Mouse (Mus musculus) left cerebral cortex, adult 6 months (tissue): ENCODE results near the gene Atg101. TPM values are rescaled to one million over a fixed set of nuclear protein-coding genes. Genes with fewer than 3 reads are reported as not detected.

Source experiments
- long read RNA-seq, 2 experiments: library from polyadenylated mRNA; unstranded; transcript quantifications; one replicate each; pipeline ENCODE4 v2.0.0; 2019 to 2020
- polyA plus RNA-seq: library from polyadenylated mRNA; unstranded; fragments of <200 nt; fragmentation: Nextera tagmentation; gene quantifications from 2 replicates; pipeline ENCODE4 v1.2.3, GENCODE M21; 2021

The Atg101 gene
- 65.5 and 70.6 TPM in 2 replicates for polyA plus RNA-seq
- long read RNA-seq, experiment 1, transcript Atg101-201 (3 exons, 1,270 nt) = major isoform, 138 of 140 reads
- long read RNA-seq, experiment 1, partial matches to known transcripts = 0 of 140 reads
- long read RNA-seq, experiment 1, other reads (novel, unspliced or antisense) = 2 of 140 reads
- long read RNA-seq, experiment 2, transcript Atg101-201 (3 exons, 1,270 nt) = major isoform, 89 of 97 reads
- long read RNA-seq, experiment 2, partial matches to known transcripts = 4 of 97 reads
- long read RNA-seq, experiment 2, other reads (novel, unspliced or antisense) = 1 of 97 reads

DNA sequence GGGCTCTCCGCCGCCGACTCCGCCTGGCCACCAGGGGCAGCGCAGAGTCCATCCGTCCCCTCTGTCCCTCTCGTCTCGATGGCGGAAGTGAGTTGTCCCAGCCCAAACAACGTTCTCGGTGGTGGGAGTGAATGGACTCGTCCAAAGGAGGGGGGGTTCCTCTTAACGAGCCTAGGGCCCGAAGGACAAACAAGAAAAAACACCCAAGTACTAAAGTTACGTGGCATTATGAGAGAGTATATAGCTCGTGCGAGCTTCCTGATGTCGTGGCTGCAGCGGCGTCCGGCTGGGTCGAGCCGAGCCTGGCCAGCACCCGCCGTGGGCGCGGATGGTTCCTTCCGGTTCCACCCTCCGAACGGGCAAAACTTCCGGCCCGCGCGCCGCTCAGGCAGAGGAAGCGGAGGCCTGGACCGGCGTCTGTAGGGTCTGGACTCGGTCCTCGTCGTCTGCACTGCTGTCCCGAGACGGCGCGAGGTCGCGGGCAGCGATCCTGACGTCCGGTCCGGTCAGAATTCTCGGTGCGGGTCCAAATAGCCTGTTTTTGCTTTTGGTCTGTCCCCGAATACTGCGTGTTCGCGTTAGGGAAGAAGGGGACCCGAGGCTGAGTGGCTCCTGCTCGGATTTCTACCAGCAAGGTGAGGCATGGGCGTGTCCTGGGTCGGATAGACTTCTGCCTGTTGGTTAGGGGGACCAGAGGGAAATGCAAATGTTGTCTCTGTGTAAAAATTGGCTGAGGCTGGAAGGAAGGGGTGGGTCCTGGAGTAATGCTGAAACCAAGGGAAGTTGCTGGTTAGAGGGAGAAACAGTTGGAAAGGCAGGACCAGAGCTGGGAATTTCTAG, at the start of gene Atg101:
Gene Atg101, plus strand, starts transcription at position 362 of the 840 bp plus-strand sequence.

GRCm38 (mm10) chr15:101253886-101254795, 29.9 kb upstream of the Atg101 start, which contains the start of gene Nr4a1:
Gene Nr4a1 (plus strand): TSS chr15:101254269.

GRCm38 (mm10) chr15:101293025-101293621, 9.1 kb downstream of the Atg101 start, which contains the start of gene 6030408B16Rik:
Gene 6030408B16Rik (plus strand): TSS chr15:101293212.

Other genes starting within 250 kb of the Atg101 start
- gene Gm47841, start 236.9 kb upstream of the Atg101 start, polyA plus RNA-seq = not detected in 2 replicates
- gene Fignl2, start 205.7 kb upstream of the Atg101 start, polyA plus RNA-seq = 0.06 TPM in 1 of 2 replicates, not detected in the other
- gene Ankrd33, start 168.5 kb upstream of the Atg101 start, polyA plus RNA-seq = not detected in 2 replicates
- gene Acvrl1, start 155.8 kb upstream of the Atg101 start, polyA plus RNA-seq = 4.6 and 7.0 TPM in 2 replicates
- 6.7 and 6.9 TPM in 2 replicates for gene Acvr1b, start 110.2 kb upstream of the Atg101 start, polyA plus RNA-seq
- gene Grasp, start 60.1 kb upstream of the Atg101 start, polyA plus RNA-seq = 5.3 and 56.5 TPM in 2 replicates
- 39.6 and 145 TPM in 2 replicates for gene Nr4a1, start 30.0 kb upstream of the Atg101 start, polyA plus RNA-seq
- 0.29 and 0.34 TPM in 2 replicates for gene 6030408B16Rik, start 8.9 kb downstream of the Atg101 start, polyA plus RNA-seq
- 0.85 and 2.8 TPM in 2 replicates for gene Krt80, start 85.9 kb downstream of the Atg101 start, polyA plus RNA-seq
- 0.04 TPM in 1 of 2 replicates, not detected in the other for gene Krt7, start 126.8 kb downstream of the Atg101 start, polyA plus RNA-seq
- gene Krt87, start 154.5 kb downstream of the Atg101 start, polyA plus RNA-seq = 0.09 TPM in 1 of 2 replicates, not detected in the other
- not detected in 2 replicates for gene Krt88, start 163.5 kb downstream of the Atg101 start, polyA plus RNA-seq
- not detected in 2 replicates for gene Krt81, start 179.5 kb downstream of the Atg101 start, polyA plus RNA-seq
- gene Krt86, start 189.2 kb downstream of the Atg101 start, polyA plus RNA-seq = not detected in 2 replicates
- not detected in 2 replicates for gene Krt83, start 207.2 kb downstream of the Atg101 start, polyA plus RNA-seq
- not detected in 2 replicates for gene Gm49425, start 233.0 kb downstream of the Atg101 start, polyA plus RNA-seq
- gene Krt84, start 248.5 kb downstream of the Atg101 start, polyA plus RNA-seq = not detected in 2 replicates